Mouse (Mus musculus) E14TG2a.4 (cell line): ENCODE data around the gene Prr12.

Source experiments
- H3K27me3 ChIP-seq: 2 replicates; pipeline ENCODE4 v1.6.1; 2014; ENCODE audit warnings: low read length, control low read depth; ENCODE audit not compliant: insufficient read depth
- H3K36me3 ChIP-seq: 2 replicates; pipeline ENCODE4 v1.6.1; 2014; ENCODE audit warnings: low read length, control low read depth; ENCODE audit not compliant: insufficient read depth
- H3K4me1 ChIP-seq: replicated peaks from 2 replicates; pipeline ENCODE4 v1.6.1; 2014; ENCODE audit warnings: low read depth, low read length, control low read depth
- H3K4me3 ChIP-seq: replicated peaks from 2 replicates; pipeline ENCODE4 v1.5.1; 2014; ENCODE audit warnings: mild to moderate bottlenecking, low read length
- H3K9me3 ChIP-seq: 2 replicates; pipeline ENCODE4 v1.6.1; 2014; ENCODE audit warnings: low read length, control low read depth
- CTCF ChIP-seq: conservative IDR thresholded peaks from 2 replicates; pipeline ENCODE4 v1.5.1; 2014; ENCODE audit warnings: low read length
- NANOG ChIP-seq: IDR thresholded peaks from 2 replicates; pipeline ENCODE4 v1.6.1; 2014; ENCODE audit warnings: borderline replicate concordance, low read length, mixed read lengths
- POU5F1 ChIP-seq: IDR thresholded peaks from 2 replicates; pipeline ENCODE4 v1.6.1; 2014; ENCODE audit warnings: low read length, borderline replicate concordance

The Prr12 gene

DNA sequence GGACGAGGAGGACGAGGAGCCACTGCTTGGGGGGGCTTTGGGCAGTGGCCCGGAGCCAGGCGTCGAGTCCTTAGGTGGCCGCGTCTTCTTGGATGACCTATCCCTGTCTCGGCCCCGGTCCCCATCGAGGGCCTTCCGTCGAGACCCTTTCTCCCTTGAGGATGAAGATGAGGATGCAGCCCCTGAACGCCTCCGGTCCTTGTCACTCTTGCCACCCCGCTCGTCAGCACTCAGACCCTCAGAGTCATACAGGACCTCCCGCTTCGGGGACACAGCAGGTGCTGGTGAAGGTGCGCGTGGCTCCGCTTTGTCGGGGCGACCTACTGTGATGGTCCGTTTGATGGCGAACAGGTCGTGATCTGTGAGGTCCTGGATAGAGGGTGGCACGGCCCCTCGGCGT is 45.5 kb downstream of the Prr12 start:
- peaks cover 66% of the 10 kb centered on the region for H3K4me1 ChIP-seq

GRCm38 (mm10) chr7:45006503-45006902 is 46.2 kb downstream of the Prr12 start:
- peaks cover 3% of the 10 kb centered on the region; the same call in 1 of the 2 replicates for H3K27me3 ChIP-seq
- H3K9me3 ChIP-seq, result no peaks in the 10 kb centered on the region
- H3K4me3 ChIP-seq, result no peak overlapping the region
- peaks cover 68% of the 10 kb centered on the region for H3K4me1 ChIP-seq
- no peak for TF ChIP-seq NANOG
- H3K36me3 ChIP-seq, result peaks cover 98% of the 10 kb centered on the region

More for the DNA sequence above, 45.5 kb downstream of the Prr12 start:
- H3K9me3 ChIP-seq, result no peaks in the 10 kb centered on the region
- peak overlapping the region; percentile 67 for H3K4me3 ChIP-seq
- H3K27me3 ChIP-seq, result peaks cover 3% of the 10 kb centered on the region; the same call in 1 of the 2 replicates
- peaks cover 98% of the 10 kb centered on the region for H3K36me3 ChIP-seq
- TF ChIP-seq POU5F1, result no peak
- TF ChIP-seq NANOG, result no peak
- TF ChIP-seq CTCF, result no peak

DNA sequence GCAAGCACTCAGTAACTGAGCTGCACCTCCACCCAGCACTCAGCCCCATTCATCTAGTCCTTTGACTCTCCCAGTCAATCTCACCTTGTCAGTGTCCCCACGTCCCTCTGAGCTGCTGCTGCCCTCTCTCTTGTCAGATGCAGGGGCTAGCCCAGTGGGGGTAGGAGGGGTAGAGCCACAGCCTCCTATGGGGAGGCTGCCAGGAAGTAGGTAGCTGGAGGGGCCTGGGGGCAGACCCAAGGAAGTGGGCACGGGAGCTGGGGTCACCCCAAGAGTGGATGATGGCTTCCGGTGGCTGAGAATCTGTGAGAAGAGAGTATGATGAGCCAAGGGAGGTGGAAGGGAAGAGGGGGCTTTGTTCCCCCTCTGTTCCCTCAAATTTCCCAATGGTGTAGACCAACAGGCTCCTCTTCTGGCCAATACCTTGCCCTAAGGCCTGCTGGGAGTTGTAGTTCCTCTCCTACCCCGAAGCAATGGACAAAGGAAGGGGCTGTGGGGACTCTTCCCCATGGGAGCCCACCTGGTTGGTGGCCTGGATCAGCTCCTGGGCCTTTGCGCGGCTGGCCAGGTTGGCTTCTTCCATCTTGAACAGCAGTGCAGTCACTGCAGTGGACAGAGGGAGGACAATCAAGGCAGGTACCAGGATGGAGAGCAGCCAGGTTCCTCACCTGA is 47.2 kb downstream of the Prr12 start:
- Histone ChIP-seq H3K4me3 (no peak overlapping the region), H3K4me1 (peaks cover 75% of the 10 kb centered on the region), H3K27me3 (peaks cover 3% of the 10 kb centered on the region; the same call in 1 of the 2 replicates), H3K9me3 (no peaks in the 10 kb centered on the region), H3K36me3 (peaks cover 98% of the 10 kb centered on the region)
- TF ChIP-seq CTCF (no peak), NANOG (no peak), POU5F1 (no peak)

GRCm38 (mm10) chr7:45004546-45004945 is 48.1 kb downstream of the Prr12 start:
- TF ChIP-seq NANOG, result no peak
- no peak for TF ChIP-seq CTCF
- no peak for TF ChIP-seq POU5F1
- peaks cover 79% of the 10 kb centered on the region for H3K4me1 ChIP-seq
- no peaks in the 10 kb centered on the region for H3K9me3 ChIP-seq
- H3K4me3 ChIP-seq, result no peak overlapping the region
- peaks cover 3% of the 10 kb centered on the region; the same call in 1 of the 2 replicates for H3K27me3 ChIP-seq
- peaks cover 98% of the 10 kb centered on the region for H3K36me3 ChIP-seq

- Histone ChIP-seq H3K27me3 (no peaks in the 10 kb centered on the region), H3K36me3 (peaks cover 80% of the 10 kb centered on the region), H3K9me3 (no peaks in the 10 kb centered on the region), H3K4me1 (peaks cover 74% of the 10 kb centered on the region), H3K4me3 (no peak overlapping the region)
- TF ChIP-seq POU5F1 (no peak), CTCF (no peak), NANOG (no peak)
Observed at GRCm38 (mm10) chr7:45002440-45002839, 50.2 kb downstream of the Prr12 start.

GRCm38 (mm10) chr7:45000539-45001114 is 52.1 kb downstream of the Prr12 start:
- peak overlapping the region; percentile 20; the same call in 1 of the 2 replicates for H3K4me3 ChIP-seq
- TF ChIP-seq POU5F1 (no peak), NANOG (no peak), CTCF (no peak)
- peaks cover 69% of the 10 kb centered on the region for H3K36me3 ChIP-seq
- H3K4me1 ChIP-seq, result peaks cover 69% of the 10 kb centered on the region
- H3K27me3 ChIP-seq, result no peaks in the 10 kb centered on the region
- H3K9me3 ChIP-seq, result no peaks in the 10 kb centered on the region

DNA sequence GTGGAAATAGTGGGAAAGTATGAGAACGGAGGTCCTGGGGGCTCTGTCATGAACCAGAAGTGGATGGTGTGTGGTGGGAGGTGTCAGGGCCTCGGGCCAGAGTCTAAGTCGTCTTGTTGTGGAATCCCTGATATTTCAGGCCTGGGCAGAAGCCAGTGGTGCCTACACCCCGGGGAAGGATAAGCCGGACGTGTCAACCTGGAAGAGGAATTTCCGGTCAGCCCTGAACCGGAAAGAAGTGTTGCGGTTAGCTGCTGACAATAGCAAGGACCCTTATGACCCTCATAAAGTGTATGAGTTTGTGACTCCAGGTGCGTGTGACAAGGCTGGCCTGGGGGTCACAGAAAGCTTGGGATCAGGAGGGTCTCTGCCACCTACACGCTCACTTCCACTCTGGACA is 52.9 kb downstream of the Prr12 start:
- Histone ChIP-seq H3K9me3 (no peaks in the 10 kb centered on the region), H3K4me1 (peaks cover 73% of the 10 kb centered on the region), H3K4me3 (peak overlapping the region; percentile 20; the same call in 1 of the 2 replicates), H3K27me3 (no peaks in the 10 kb centered on the region), H3K36me3 (peaks cover 70% of the 10 kb centered on the region)
- TF ChIP-seq POU5F1 (no peak), NANOG (no peak), CTCF (no peak)

DNA sequence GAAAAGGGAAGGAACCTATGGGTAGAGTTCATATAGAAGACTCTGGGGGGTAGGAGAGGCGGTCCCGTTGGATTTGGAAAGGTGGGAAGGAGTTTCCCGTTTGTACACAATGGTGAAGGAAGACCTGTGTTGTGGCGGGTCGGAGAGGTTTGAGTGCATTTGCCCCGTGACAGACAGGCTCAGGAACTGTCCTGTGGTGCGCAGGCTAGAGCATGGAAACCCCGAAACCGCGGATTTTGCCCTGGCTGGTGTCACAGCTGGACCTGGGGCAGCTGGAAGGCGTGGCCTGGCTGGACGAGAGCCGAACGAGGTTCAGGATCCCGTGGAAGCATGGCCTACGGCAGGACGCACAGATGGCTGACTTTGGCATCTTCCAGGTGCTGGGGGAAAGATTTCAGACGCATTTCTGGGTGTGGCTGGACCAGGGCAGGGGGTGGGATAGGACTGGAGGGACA is 54.2 kb downstream of the Prr12 start, which contains the start of gene Bcl2l12:
Gene Bcl2l12, minus strand, starts transcription at position 212 of the 455 bp plus-strand sequence.
- Histone ChIP-seq H3K36me3 (peaks cover 71% of the 10 kb centered on the region), H3K27me3 (no peaks in the 10 kb centered on the region), H3K9me3 (no peaks in the 10 kb centered on the region), H3K4me3 (peak within 1 kb of the TSS; percentile 91), H3K4me1 (peaks cover 83% of the 10 kb centered on the region)
- no peak for TF ChIP-seq NANOG
- no peak for TF ChIP-seq CTCF
- TF ChIP-seq POU5F1, result no peak
